Mouse (Mus musculus): ENCODE data around the gene Gpr34.

Gene Gpr34

GRCm38 (mm10) chrX:13673001-13673400, 41.1 kb downstream of the Gpr34 start:
- DNase-seq: no peak

- DNase-seq: no peak
Measured at GRCm38 (mm10) chrX:13681748-13682147, 49.9 kb downstream of the Gpr34 start.

- DNase-seq: no peak
Measured at GRCm38 (mm10) chrX:13686589-13686988, 54.7 kb downstream of the Gpr34 start.

GRCm38 (mm10) chrX:13688356-13688755, 56.5 kb downstream of the Gpr34 start:
- DNase-seq: no peak
